Mouse (Mus musculus): ENCODE measurements around the gene Spata22. TPM values are rescaled to one million over a fixed set of nuclear protein-coding genes. Genes with fewer than 3 reads are reported as not detected.

The Spata22 gene
- polyA plus RNA-seq, 1 experiment: 0.08 TPM

DNA sequence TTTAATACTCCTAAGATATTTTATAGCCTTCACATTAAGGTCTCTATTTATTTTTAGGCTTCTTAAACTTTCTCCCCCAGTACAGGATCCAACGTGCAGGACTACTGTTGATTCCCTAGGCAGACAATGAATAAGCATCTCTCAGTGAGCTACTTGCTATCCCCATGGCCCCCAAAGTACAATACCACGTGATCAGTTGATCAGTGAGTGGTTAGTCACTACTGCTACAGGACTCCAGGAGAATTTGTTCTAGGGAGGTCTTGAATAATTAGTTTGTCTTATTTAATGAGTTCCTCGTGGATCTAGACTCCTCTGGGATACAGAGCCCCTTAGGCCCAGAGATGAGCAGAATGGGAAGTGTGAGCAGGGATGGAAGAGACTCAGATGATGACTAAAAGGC lies 20.9 kb downstream of the Spata22 start, which contains the start of gene Olfr20:
TSS of gene Olfr20 (plus strand) at position 301 of the 400 bp plus-strand sequence.
- no peaks in the 10 kb centered on the region for H3K4me1 ChIP-seq (ENCODE audit: control insufficient read depth, insufficient read depth, low read length)
- WGBS: 46% methylated on average over 3 of the region's 3 CpGs
- H3K27ac ChIP-seq (ENCODE audit: insufficient read depth, low read length): no peak within 1 kb of the TSS
- no peaks in the 10 kb centered on the region for H3K27me3 ChIP-seq (ENCODE audit: control insufficient read depth, insufficient read depth, low read length)
- TF ChIP-seq CTCF (IDR thresholded peaks at IDR 0.05; ENCODE audit: borderline replicate concordance, insufficient read depth, low read depth, low read length): no peak
- no peak for TF ChIP-seq POLR2A (IDR thresholded peaks at IDR 0.05; ENCODE audit: borderline replicate concordance, insufficient read depth, low read length)
- H3K4me3 ChIP-seq (replicated peaks; ENCODE audit: insufficient read depth, low read depth, low read length): no peak within 1 kb of the TSS
- DNase-seq: no peak

DNA sequence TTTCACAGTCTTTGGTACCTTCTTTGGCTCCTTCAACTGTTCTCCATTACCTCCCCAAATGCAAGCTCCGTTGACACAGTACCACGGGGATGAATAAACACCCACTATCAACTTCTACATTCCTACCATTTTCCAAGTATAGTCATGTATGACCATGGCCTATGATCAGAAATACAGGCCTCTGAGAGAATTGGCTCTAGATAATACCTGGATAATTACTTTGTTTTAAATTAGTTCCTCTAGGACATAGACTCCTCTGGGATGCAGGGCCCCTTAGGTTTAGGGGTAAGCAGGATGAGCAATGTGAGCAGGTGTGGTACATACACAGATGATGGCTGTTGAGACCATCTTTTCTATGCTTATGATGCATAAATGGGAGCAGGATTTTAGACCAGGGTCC lies 41.4 kb downstream of the Spata22 start, which contains the start of gene Olfr376:
TSS of gene Olfr376 (plus strand) at position 301 of the 400 bp plus-strand sequence.
- no peak within 1 kb of the TSS for H3K27ac ChIP-seq (ENCODE audit: insufficient read depth, low read length)
- H3K27me3 ChIP-seq (ENCODE audit: control insufficient read depth, insufficient read depth, low read length): no peaks in the 10 kb centered on the region
- WGBS: 88% methylated on average over 2 of the region's 2 CpGs
- no peak for TF ChIP-seq CTCF (IDR thresholded peaks at IDR 0.05; ENCODE audit: borderline replicate concordance, insufficient read depth, low read depth, low read length)
- TF ChIP-seq POLR2A (IDR thresholded peaks at IDR 0.05; ENCODE audit: borderline replicate concordance, insufficient read depth, low read length): no peak
- DNase-seq: no peak
- no peak within 1 kb of the TSS for H3K4me3 ChIP-seq (replicated peaks; ENCODE audit: insufficient read depth, low read depth, low read length)
- H3K4me1 ChIP-seq (ENCODE audit: control insufficient read depth, insufficient read depth, low read length): no peaks in the 10 kb centered on the region

GRCm38 (mm10) chr11:73395374-73395773 lies 65.8 kb downstream of the Spata22 start:
- Histone ChIP-seq H3K27ac (ENCODE audit: insufficient read depth, low read length) (no peak overlapping the region), H3K4me1 (ENCODE audit: control insufficient read depth, insufficient read depth, low read length) (no peaks in the 10 kb centered on the region), H3K4me3 (replicated peaks; ENCODE audit: insufficient read depth, low read depth, low read length) (no peak overlapping the region), H3K27me3 (ENCODE audit: control insufficient read depth, insufficient read depth, low read length) (no peaks in the 10 kb centered on the region)
- no peak for DNase-seq
- TF ChIP-seq CTCF (IDR thresholded peaks at IDR 0.05; ENCODE audit: borderline replicate concordance, insufficient read depth, low read depth, low read length) (no peak), POLR2A (IDR thresholded peaks at IDR 0.05; ENCODE audit: borderline replicate concordance, insufficient read depth, low read length) (no peak)
- 58% methylated on average over 4 of the region's 4 CpGs for WGBS

Other genes with a start within 250 kb of the Spata22 start
- 0.24 and 0.33 TPM in 2 replicates for gene Itgae, start 239.2 kb upstream of the Spata22 start, polyA plus RNA-seq (2012; rRNA removed)
- gene Haspin, start 191.4 kb upstream of the Spata22 start, polyA plus RNA-seq (2012; rRNA removed): 0.05 and 0.10 TPM in 2 replicates
- 4.5 and 6.2 TPM in 2 replicates for gene P2rx5, start 169.3 kb upstream of the Spata22 start, polyA plus RNA-seq (2012; rRNA removed)
- gene Emc6, start 152.7 kb upstream of the Spata22 start, polyA plus RNA-seq (2012; rRNA removed): 78.7 and 80.6 TPM in 2 replicates
- gene Tax1bp3, start 152.7 kb upstream of the Spata22 start, polyA plus RNA-seq (2012; rRNA removed): 15.9 and 16.5 TPM in 2 replicates
- 26.6 and 26.9 TPM in 2 replicates for gene Ctns, start 130.7 kb upstream of the Spata22 start, polyA plus RNA-seq (2012; rRNA removed)
- gene Shpk, start 130.3 kb upstream of the Spata22 start, polyA plus RNA-seq (2012; rRNA removed): 4.1 and 4.5 TPM in 2 replicates
- gene Trpv1, start 95.4 kb upstream of the Spata22 start, polyA plus RNA-seq (2012; rRNA removed): 0.16 and 0.33 TPM in 2 replicates
- gene Trpv3, start 62.4 kb upstream of the Spata22 start, polyA plus RNA-seq (2012; rRNA removed): 0.19 and 0.46 TPM in 2 replicates
- gene Aspa, start 145 bp upstream of the Spata22 start, polyA plus RNA-seq (2012; rRNA removed): 44.8 and 57.9 TPM in 2 replicates
- not detected in 2 replicates for gene Gm49340, start within 50 bp of the Spata22 start, polyA plus RNA-seq (2012; rRNA removed)
- gene Olfr20, start 21.0 kb downstream of the Spata22 start, polyA plus RNA-seq (2012; rRNA removed): not detected in 2 replicates
- not detected in 2 replicates for gene Olfr376, start 41.5 kb downstream of the Spata22 start, polyA plus RNA-seq (2012; rRNA removed)
- gene Olfr1, start 69.9 kb downstream of the Spata22 start, polyA plus RNA-seq (2012; rRNA removed): not detected in 2 replicates
- gene Olfr378, start 98.7 kb downstream of the Spata22 start, polyA plus RNA-seq (2012; rRNA removed): not detected in 2 replicates
- not detected in 2 replicates for gene Olfr380, start 127.8 kb downstream of the Spata22 start, polyA plus RNA-seq (2012; rRNA removed)
- gene Olfr381, start 161.9 kb downstream of the Spata22 start, polyA plus RNA-seq (2012; rRNA removed): not detected in 2 replicates
- gene Olfr382, start 187.5 kb downstream of the Spata22 start, polyA plus RNA-seq (2012; rRNA removed): not detected in 2 replicates